Mouse (Mus musculus) thymus, adult 2 months (tissue): ENCODE measurements around the gene Ccnl1. TPM values are rescaled to one million over a fixed set of nuclear protein-coding genes. Genes with fewer than 3 reads are reported as not detected.
A peak's percentile ranks its signal among the peaks of the same experiment; 100 is the strongest.

Source experiments
- DNase-seq: peaks from one replicate; pipeline ENCODE4 v3.0.0; 2021
- H3K27ac ChIP-seq: fragments of 200-500 bp; 2 replicates; pipeline ENCODE4 v1.5.1; 2012; ENCODE audit warnings: low read length, control low read depth; ENCODE audit not compliant: control insufficient read depth, insufficient read depth
- H3K27me3 ChIP-seq: fragments of 200-500 bp; 2 replicates; pipeline ENCODE4 v1.6.1; 2012; ENCODE audit warnings: mild to moderate bottlenecking, low read length, moderate library complexity, mixed read lengths; ENCODE audit not compliant: control insufficient read depth, insufficient read depth
- H3K36me3 ChIP-seq: fragments of 200-500 bp; 2 replicates; pipeline ENCODE4 v1.6.1; 2012; ENCODE audit warnings: mild to moderate bottlenecking, low read length, moderate library complexity; ENCODE audit not compliant: control insufficient read depth, insufficient read depth
- H3K4me1 ChIP-seq: fragments of 200-500 bp; replicated peaks from 2 replicates; pipeline ENCODE4 v1.6.1; 2012; ENCODE audit warnings: low read length; ENCODE audit not compliant: control insufficient read depth, insufficient read depth
- H3K4me3 ChIP-seq: fragments of 200-500 bp; 2 replicates; pipeline ENCODE4 v1.5.1; 2012; ENCODE audit warnings: mild to moderate bottlenecking, low read length, control low read depth, moderate library complexity; ENCODE audit not compliant: control insufficient read depth, insufficient read depth
- CTCF ChIP-seq: fragments of 200-500 bp; IDR thresholded peaks from 2 replicates; pipeline ENCODE4 v1.5.1; 2012; ENCODE audit warnings: mild to moderate bottlenecking, control low read depth, low read length, moderate library complexity, borderline replicate concordance; ENCODE audit not compliant: control insufficient read depth, poor library complexity, insufficient read depth; ENCODE audit errors: extremely low read depth
- POLR2A ChIP-seq: fragments of 200-500 bp; IDR thresholded peaks from 2 replicates; pipeline ENCODE4 v1.6.1; 2012; ENCODE audit warnings: mild to moderate bottlenecking, low read length, control low read depth, moderate library complexity; ENCODE audit not compliant: control insufficient read depth, poor library complexity, insufficient read depth; ENCODE audit errors: extremely low read depth
- WGBS: fragments of 180-500 bp; shearing (Covaris S2); methylation state at CpG from one replicate; pipeline ENCODE4 v1.1.7; 2018; 5-methylcytosine and 5-hydroxymethylcytosine counted together
- polyA plus RNA-seq: library from polyadenylated mRNA; depleted of rRNA; stranded (reverse); fragments of >200 nt; gene quantifications from 2 replicates; pipeline ENCODE4 v1.2.3, GENCODE M21; 2012

Ccnl1 gene
- polyA plus RNA-seq, 1 experiment, result 171 TPM

DNA sequence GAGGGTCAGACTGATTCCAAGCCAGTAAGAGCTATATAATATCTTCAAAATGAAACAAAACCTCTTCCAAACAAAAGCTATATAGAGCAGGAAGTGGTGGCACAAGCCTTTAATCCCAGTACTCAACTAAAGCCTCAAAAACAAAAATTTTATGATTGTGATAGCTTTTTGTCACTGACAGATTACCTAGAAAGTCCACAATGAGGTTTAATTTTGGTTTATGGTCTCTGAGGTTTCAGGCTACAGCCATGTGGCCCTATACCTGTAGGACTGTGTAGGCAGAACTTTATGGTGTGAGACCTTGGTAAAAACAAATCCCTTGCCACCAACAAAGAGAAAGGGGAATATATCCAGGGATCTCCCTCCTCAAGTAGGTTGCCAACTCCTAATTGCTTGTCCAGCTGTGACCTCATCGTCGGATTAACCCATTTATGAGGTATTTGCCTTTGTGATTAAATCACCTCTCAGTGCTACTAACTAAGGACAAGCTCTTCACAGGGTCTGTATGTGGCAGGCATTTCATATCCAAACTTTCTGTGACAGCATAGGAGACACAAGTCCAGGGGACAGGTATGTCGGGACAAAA, 1.5 kb upstream of the Ccnl1 start:
- Histone ChIP-seq H3K27ac (no peak overlapping the region), H3K4me1 (peaks cover 7% of the 10 kb centered on the region), H3K27me3 (no peaks in the 10 kb centered on the region), H3K4me3 (no peak overlapping the region), H3K36me3 (peaks cover 18% of the 10 kb centered on the region)
- TF ChIP-seq POLR2A (no peak), CTCF (no peak)
- 98% methylated on average over 3 of the region's 3 CpGs for WGBS
- no peak for DNase-seq

DNA sequence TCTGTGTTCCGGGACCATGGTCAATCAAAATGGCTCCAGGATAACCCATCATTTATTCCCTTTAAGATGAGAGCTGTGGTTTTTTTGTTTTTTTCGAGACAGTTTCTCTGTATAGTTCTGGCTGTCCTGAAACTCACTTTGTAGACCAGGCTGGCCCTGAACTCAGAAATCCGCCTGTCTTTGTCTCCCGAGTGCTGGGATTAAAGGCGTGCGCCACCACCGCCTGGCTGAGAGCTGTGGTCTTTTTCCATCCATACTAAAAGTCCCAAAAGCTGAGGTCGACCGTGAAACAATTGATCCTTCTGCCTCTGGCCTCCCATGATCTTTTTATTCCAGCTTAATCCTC, 764 bp upstream of the Ccnl1 start:
- Histone ChIP-seq H3K27ac (peak overlapping the region; percentile 55), H3K27me3 (no peaks in the 10 kb centered on the region), H3K36me3 (peaks cover 22% of the 10 kb centered on the region), H3K4me3 (peak overlapping the region; percentile 30), H3K4me1 (peaks cover 7% of the 10 kb centered on the region)
- TF ChIP-seq CTCF (no peak), POLR2A (no peak)
- DNase-seq, result no peak
- WGBS, result 12% methylated on average over 9 of the region's 9 CpGs

DNA sequence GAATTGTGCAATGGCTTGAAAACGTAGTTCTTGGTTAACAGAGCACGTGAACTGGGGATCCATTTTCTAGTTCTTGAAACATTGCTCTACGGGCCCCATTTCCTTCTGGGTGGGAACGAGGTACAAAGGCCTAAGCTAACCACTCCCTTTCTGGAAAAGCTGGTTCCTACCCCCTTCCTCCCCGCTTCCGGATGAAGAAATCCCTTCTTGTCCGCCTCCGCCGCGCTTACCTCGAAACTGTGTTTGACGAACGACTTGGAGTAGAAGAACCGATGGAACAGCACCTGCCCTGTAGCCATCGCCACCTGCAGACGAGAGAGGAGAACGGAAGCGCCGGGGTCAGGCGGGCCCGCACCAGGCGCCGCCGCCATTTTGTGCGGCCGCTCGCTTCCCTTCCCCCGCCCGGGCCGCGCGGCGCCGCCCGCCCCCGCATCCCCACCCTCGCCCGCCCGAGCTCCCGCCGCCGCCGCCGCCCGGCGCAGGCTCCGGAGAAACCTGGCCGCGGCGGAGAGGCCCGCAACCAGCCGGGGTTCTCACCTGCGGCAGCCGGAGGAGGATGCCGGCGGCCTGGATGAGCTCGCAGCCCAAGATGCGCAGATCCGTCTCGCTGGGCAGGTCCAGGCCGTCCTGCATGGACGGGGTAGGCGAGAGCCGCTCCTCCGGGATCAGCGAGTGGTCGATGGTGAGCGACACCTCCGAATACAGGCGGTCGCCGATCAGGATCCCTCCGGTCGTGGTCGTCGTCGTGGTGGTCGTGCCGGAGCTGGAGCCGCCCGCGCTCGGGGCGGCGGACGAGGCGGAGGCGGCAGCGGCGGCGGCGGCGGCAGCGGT, 563 bp downstream of the Ccnl1 start:
- Histone ChIP-seq H3K4me3 (peak overlapping the region; percentile 82), H3K4me1 (peaks cover 7% of the 10 kb centered on the region), H3K36me3 (peaks cover 35% of the 10 kb centered on the region), H3K27me3 (no peaks in the 10 kb centered on the region), H3K27ac (peak overlapping the region; percentile 84)
- TF ChIP-seq CTCF, result peak; percentile 60; the same call in 1 of the 2 replicates
- TF ChIP-seq POLR2A, result no peak
- peak; percentile 71 for DNase-seq
- under 1% methylated on average over 88 of the region's 94 CpGs for WGBS

DNA sequence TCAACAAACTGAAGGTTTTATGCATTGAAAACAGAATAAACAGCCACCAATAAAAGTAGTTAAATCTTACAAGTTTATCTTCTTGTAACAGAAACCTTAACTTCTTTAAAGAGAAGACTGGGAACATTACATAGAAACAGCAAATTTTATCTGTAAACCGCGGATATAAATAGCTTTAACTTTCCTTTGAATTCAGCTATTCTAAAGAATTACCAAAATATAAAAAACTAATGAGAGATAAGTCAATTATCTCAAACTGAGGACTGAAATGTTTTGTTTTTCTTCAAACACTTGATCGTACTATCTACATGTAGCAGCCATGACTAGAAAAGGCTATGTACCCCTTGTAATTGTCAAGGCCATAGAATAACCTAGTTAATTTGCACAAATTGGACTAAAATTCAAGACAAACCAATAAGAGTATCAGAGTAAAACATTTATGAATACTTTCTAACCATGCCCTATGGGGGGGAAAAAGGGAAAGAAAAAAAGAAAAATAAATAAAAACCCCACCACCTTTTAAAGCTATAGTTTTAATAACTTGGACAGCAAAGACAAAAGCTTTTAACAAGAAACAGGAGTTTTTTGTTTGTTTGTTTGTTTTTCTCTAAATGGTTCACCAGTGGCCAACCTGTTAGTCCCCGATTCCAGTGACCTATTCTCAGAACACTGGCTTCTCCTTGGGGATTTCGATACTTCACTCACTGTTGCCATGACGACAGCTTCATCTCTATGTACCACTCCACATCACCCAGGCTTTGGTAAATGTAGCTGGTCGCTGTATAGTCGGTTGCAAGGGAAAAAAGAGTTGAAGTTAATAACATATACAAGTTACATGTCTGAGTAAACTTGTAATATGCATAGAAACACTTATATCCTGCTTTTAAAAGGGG, 3.3 kb downstream of the Ccnl1 start:
- 80% methylated on average over 8 of the region's 8 CpGs for WGBS

DNA sequence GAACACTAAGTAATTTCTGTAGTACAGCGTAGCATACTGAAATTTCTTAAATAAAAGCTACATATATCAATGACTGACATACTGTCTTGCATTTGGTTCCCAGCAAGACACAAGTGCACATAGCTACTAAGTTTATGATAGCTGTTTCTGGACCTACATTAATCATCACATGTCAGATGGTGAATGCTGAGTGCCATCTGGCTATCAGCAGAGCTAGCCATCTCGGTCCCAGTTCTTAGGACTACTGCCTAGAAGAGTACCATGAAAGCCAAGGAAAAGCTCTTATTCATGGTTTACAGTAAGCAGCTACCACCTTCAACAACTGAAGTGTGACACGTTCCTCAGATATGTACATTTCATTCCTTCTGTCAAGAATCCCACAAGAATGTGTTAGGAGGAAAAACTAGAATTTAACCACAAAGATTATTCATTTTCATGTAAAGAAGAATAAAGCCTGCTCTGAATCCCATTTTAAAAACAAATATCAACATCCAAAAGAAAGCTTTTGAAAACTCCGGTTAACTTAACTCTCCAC, 7.2 kb downstream of the Ccnl1 start:
- TF ChIP-seq CTCF, result no peak
- no peak for TF ChIP-seq POLR2A
- no peaks in the 10 kb centered on the region; the same call in 1 of the 2 replicates for H3K4me1 ChIP-seq
- H3K27me3 ChIP-seq, result no peaks in the 10 kb centered on the region
- H3K36me3 ChIP-seq, result peaks cover 88% of the 10 kb centered on the region
- DNase-seq, result no peak
- 92% methylated on average over 4 of the region's 4 CpGs for WGBS
- no peak overlapping the region for H3K27ac ChIP-seq
- no peak overlapping the region for H3K4me3 ChIP-seq

More for the DNA sequence above, 3.3 kb downstream of the Ccnl1 start:
- Histone ChIP-seq H3K4me1 (peaks cover 3% of the 10 kb centered on the region; the same call in 1 of the 2 replicates), H3K4me3 (no peak overlapping the region), H3K36me3 (peaks cover 62% of the 10 kb centered on the region), H3K27me3 (no peaks in the 10 kb centered on the region), H3K27ac (no peak overlapping the region)
- TF ChIP-seq CTCF, result no peak
- no peak for TF ChIP-seq POLR2A
- DNase-seq, result no peak

DNA sequence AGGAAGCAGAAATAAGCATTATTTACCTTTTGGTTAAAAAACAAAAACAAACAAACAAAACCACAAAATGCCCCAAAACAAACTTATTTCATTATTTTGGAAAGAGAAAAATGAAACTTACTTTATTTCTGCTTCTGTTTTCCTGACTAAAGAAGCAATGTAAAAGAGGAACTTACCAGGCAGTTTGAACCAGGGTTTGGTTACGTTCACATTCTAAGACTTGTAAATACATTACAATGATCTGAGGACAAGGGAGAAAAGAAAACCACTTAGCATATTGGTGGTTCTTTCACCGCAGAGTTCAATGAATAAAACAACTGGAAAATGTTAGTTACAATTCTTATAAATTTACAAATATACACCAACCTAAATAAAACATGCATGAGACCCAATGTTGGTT, 7.7 kb downstream of the Ccnl1 start:
- 63% methylated on average over 2 of the region's 2 CpGs for WGBS
- Histone ChIP-seq H3K27me3 (no peaks in the 10 kb centered on the region), H3K4me1 (no peaks in the 10 kb centered on the region; the same call in 1 of the 2 replicates), H3K36me3 (peaks cover 93% of the 10 kb centered on the region), H3K4me3 (no peak overlapping the region), H3K27ac (no peak overlapping the region)
- TF ChIP-seq CTCF (no peak), POLR2A (no peak)
- no peak for DNase-seq
